Mouse (Mus musculus) CD8-positive naive resting alpha-beta T cell, adult 57 days (primary cell): Measurements from ENCODE around the gene Gja4. TPM values are rescaled to one million over a fixed set of nuclear protein-coding genes. Genes with fewer than 3 reads are reported as not detected.

Experiments used
- total RNA-seq: library from RNA; stranded (reverse); gene quantifications from one replicate; pipeline ENCODE4 v1.2.4, GENCODE M21; 2023

Gene Gja4
- total RNA-seq: not detected

GRCm38 (mm10) chr4:127313861-127314260, at the start of gene Gja4:
Gja4 (minus strand) TSS chr4:127314039.

DNA sequence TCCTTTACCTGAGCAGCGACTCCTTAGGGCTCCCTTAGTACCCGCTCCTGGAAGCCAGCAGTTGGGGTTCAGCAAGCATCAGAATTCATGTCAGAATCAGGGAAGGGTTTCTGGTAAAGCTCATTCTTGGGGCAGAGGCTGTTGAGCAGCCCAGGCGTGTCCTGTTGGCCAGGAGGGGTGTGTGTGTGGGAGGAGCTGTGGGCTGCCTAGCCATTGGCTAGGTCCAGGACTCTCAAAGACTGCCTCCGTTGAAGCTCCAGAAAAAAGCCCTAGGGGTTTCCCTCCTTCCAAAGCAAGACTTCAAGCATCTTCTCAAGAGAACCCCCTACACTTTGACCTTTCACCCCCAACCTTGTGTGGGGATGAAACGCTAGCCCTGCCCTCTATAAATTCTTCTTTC, 44.2 kb upstream of the Gja4 start, which contains the start of gene Gjb5:
Gene Gjb5 (minus strand): TSS at position 164 of the 400 bp plus-strand sequence.

GRCm38 (mm10) chr4:127353951-127354438, 40.2 kb upstream of the Gja4 start, which contains the start of gene Gjb4:
Gjb4 (minus strand) TSS chr4:127354081.

GRCm38 (mm10) chr4:127330181-127331100, 16.6 kb upstream of the Gja4 start, which contains the start of gene Gjb3:
Gjb3 (minus strand) TSS chr4:127330844.

Other genes with a start within 250 kb of the Gja4 start
- 21.9 TPM for gene Zmym6, start 236.7 kb downstream of the Gja4 start, total RNA-seq
- 3.5 TPM for gene Tmem35b, start 190.3 kb downstream of the Gja4 start, total RNA-seq
- gene Dlgap3, start 144.8 kb downstream of the Gja4 start, total RNA-seq: 0.18 TPM
- 22.9 TPM for gene Smim12, start 70.3 kb downstream of the Gja4 start, total RNA-seq
- not detected for gene Gjb3, start 16.8 kb upstream of the Gja4 start, total RNA-seq
- gene Gjb4, start 40.0 kb upstream of the Gja4 start, total RNA-seq: not detected
- not detected for gene Gjb5, start 44.1 kb upstream of the Gja4 start, total RNA-seq